Mouse (Mus musculus) midbrain, postnatal 0 days (tissue): Measurements from ENCODE around the gene Cux1. TPM values are rescaled to one million over a fixed set of nuclear protein-coding genes. Genes with fewer than 3 reads are reported as not detected.

Experiments used
- ATAC-seq: fragments of 200-750 bp; cut with Nextera tagmentation; 2 replicates; pipeline ENCODE4 v1.8.0; 2017; ENCODE audit warnings: moderate number of reproducible peaks, mild to moderate bottlenecking, moderate TSS enrichment, moderate library complexity; ENCODE audit not compliant: low FRiP score
- DNase-seq: peaks from one replicate; pipeline ENCODE4 v3.0.0-alpha.2; 2015; ENCODE audit warnings: low spot score
- H3K27ac ChIP-seq: fragments of 300-500 bp; sonication (generic); 2 replicates; pipeline ENCODE4 v1.5.1; 2014; ENCODE audit warnings: low read depth, mild to moderate bottlenecking, low read length, mixed read lengths
- H3K27me3 ChIP-seq: fragments of 300-500 bp; sonication (generic); 2 replicates; pipeline ENCODE4 v1.6.1; 2014; ENCODE audit warnings: low read length, control low read depth, mixed read lengths; ENCODE audit not compliant: insufficient read depth
- H3K36me3 ChIP-seq: fragments of 300-500 bp; sonication (generic); 2 replicates; pipeline ENCODE4 v1.6.1; 2014; ENCODE audit warnings: low read length, control low read depth, mixed read lengths; ENCODE audit not compliant: insufficient read depth
- H3K4me1 ChIP-seq: fragments of 300-500 bp; sonication (generic); 2 replicates; pipeline ENCODE4 v1.6.1; 2014; ENCODE audit warnings: mild to moderate bottlenecking, control low read depth, antibody characterized with exemption, low read length, mixed read lengths; ENCODE audit not compliant: insufficient read depth
- H3K4me2 ChIP-seq: fragments of 300-500 bp; sonication (generic); 2 replicates; pipeline ENCODE4 v1.6.1; 2014; ENCODE audit warnings: low read depth, mild to moderate bottlenecking, low read length, mixed read lengths; ENCODE audit not compliant: poor library complexity, severe bottlenecking
- H3K4me3 ChIP-seq: fragments of 300-500 bp; sonication (generic); 2 replicates; pipeline ENCODE4 v1.5.1; 2014; ENCODE audit warnings: low read depth, mild to moderate bottlenecking, low read length, moderate library complexity
- H3K9ac ChIP-seq: fragments of 300-500 bp; sonication (generic); replicated peaks from 2 replicates; pipeline ENCODE4 v1.6.1; 2014; ENCODE audit warnings: mild to moderate bottlenecking, low read length, moderate library complexity, mixed read lengths; ENCODE audit not compliant: poor library complexity, severe bottlenecking
- H3K9me3 ChIP-seq: fragments of 300-500 bp; sonication (generic); 2 replicates; pipeline ENCODE4 v1.6.1; 2016; ENCODE audit warnings: low read length, control low read depth
- CTCF ChIP-seq: IDR thresholded peaks from 2 replicates; pipeline ENCODE4 v1.5.1; 2016; ENCODE audit warnings: antibody characterized with exemption, mild to moderate bottlenecking
- WGBS: fragments of 180-500 bp; shearing (Covaris S2); extraction: QIAGEN DNeasy Blood & Tissue Kit; methylation state at CpG from one replicate; pipeline ENCODE4 v1.1.7; 2014; 5-methylcytosine and 5-hydroxymethylcytosine counted together
- polyA plus RNA-seq: library from polyadenylated mRNA; unstranded; fragments of >200 nt; fragmentation: Nextera tagmentation; extraction: Ambion mirVana; gene quantifications from 2 replicates; pipeline ENCODE4 v1.2.1, GENCODE M21; 2015
- total RNA-seq: library from RNA; depleted of rRNA; stranded (reverse); fragments of >200 nt; gene quantifications from 2 replicates; pipeline ENCODE4 v1.2.3, GENCODE M21; 2014

The Cux1 gene
- total and polyA plus RNA-seq, 2 experiments from 2014 or later, result 97.9 to 133 TPM

- no peak overlapping the region for H3K27ac ChIP-seq
- no peaks in the 10 kb centered on the region for H3K4me1 ChIP-seq
- no peaks in the 10 kb centered on the region for H3K9me3 ChIP-seq
- no peak overlapping the region for H3K4me3 ChIP-seq
- DNase-seq (no peak), ATAC-seq (no peak)
- TF ChIP-seq CTCF, result no peak
- H3K4me2 ChIP-seq, result no peak overlapping the region
- 87% methylated on average over 1 of the region's 1 CpGs for WGBS
- H3K36me3 ChIP-seq, result no peaks in the 10 kb centered on the region
- no peaks in the 10 kb centered on the region for H3K27me3 ChIP-seq
- H3K9ac ChIP-seq, result no peak overlapping the region
Observed at GRCm38 (mm10) chr5:136396699-136397098, 170.6 kb downstream of the Cux1 start.

- no peak for TF ChIP-seq CTCF
- ATAC-seq (no peak), DNase-seq (no peak)
- Histone ChIP-seq H3K4me3 (no peak overlapping the region), H3K27me3 (no peaks in the 10 kb centered on the region), H3K9me3 (no peaks in the 10 kb centered on the region), H3K36me3 (no peaks in the 10 kb centered on the region), H3K27ac (no peak overlapping the region), H3K4me2 (no peak overlapping the region), H3K9ac (no peak overlapping the region), H3K4me1 (no peaks in the 10 kb centered on the region)
- WGBS, result 85% methylated on average over 7 of the region's 7 CpGs
Observed at GRCm38 (mm10) chr5:136396256-136396655, 171.0 kb downstream of the Cux1 start.

GRCm38 (mm10) chr5:136395600-136396195, 171.6 kb downstream of the Cux1 start:
- no peak overlapping the region for H3K4me2 ChIP-seq
- WGBS, result 77% methylated on average over 3 of the region's 3 CpGs
- H3K4me1 ChIP-seq, result no peaks in the 10 kb centered on the region
- H3K27ac ChIP-seq, result no peak overlapping the region
- no peak for ATAC-seq
- 0 out of 2 replicates have a peak, but pooled peaks cover 2% of the 10 kb centered on the region for H3K36me3 ChIP-seq
- H3K4me3 ChIP-seq, result no peak overlapping the region
- no peaks in the 10 kb centered on the region for H3K27me3 ChIP-seq
- no peak for TF ChIP-seq CTCF
- no peak overlapping the region for H3K9ac ChIP-seq
- DNase-seq, result no peak
- H3K9me3 ChIP-seq, result no peaks in the 10 kb centered on the region

GRCm38 (mm10) chr5:136394517-136395212, 172.6 kb downstream of the Cux1 start:
- DNase-seq (no peak), ATAC-seq (no peak)
- no peak overlapping the region for H3K4me3 ChIP-seq
- no peak overlapping the region for H3K27ac ChIP-seq
- no peak overlapping the region for H3K4me2 ChIP-seq
- H3K27me3 ChIP-seq, result no peaks in the 10 kb centered on the region
- no peak for TF ChIP-seq CTCF
- 0 out of 2 replicates have a peak, but pooled peaks cover 2% of the 10 kb centered on the region for H3K36me3 ChIP-seq
- no peak overlapping the region for H3K9ac ChIP-seq
- WGBS, result 89% methylated on average over 6 of the region's 6 CpGs
- H3K4me1 ChIP-seq, result no peaks in the 10 kb centered on the region
- H3K9me3 ChIP-seq, result no peaks in the 10 kb centered on the region

- Histone ChIP-seq H3K4me1 (no peaks in the 10 kb centered on the region), H3K4me2 (no peak overlapping the region), H3K9me3 (no peaks in the 10 kb centered on the region), H3K36me3 (0 out of 2 replicates have a peak, but pooled peaks cover 2% of the 10 kb centered on the region), H3K27ac (no peak overlapping the region), H3K27me3 (no peaks in the 10 kb centered on the region), H3K9ac (no peak overlapping the region), H3K4me3 (no peak overlapping the region)
- no peak for TF ChIP-seq CTCF
- 91% methylated on average over 2 of the region's 2 CpGs for WGBS
- DNase-seq (no peak), ATAC-seq (no peak)
Observed at GRCm38 (mm10) chr5:136393621-136394020, 173.7 kb downstream of the Cux1 start.

- WGBS, result 83% methylated on average over 2 of the region's 2 CpGs
- ATAC-seq, result no peak
Observed at GRCm38 (mm10) chr5:136386757-136387156, 180.5 kb downstream of the Cux1 start.

More at GRCm38 (mm10) chr5:136386757-136387156, 180.5 kb downstream of the Cux1 start:
- H3K9ac ChIP-seq, result no peak overlapping the region
- TF ChIP-seq CTCF, result no peak
- no peak overlapping the region for H3K27ac ChIP-seq
- no peaks in the 10 kb centered on the region for H3K9me3 ChIP-seq
- no peak overlapping the region for H3K4me3 ChIP-seq
- no peaks in the 10 kb centered on the region for H3K4me1 ChIP-seq
- no peak overlapping the region for H3K4me2 ChIP-seq
- H3K27me3 ChIP-seq, result no peaks in the 10 kb centered on the region
- H3K36me3 ChIP-seq, result 0 out of 2 replicates have a peak, but pooled peaks cover 2% of the 10 kb centered on the region
- DNase-seq, result no peak
